Mouse (Mus musculus): ENCODE data around the gene Gm7075.
"Not testable (repeated sequence)": the region's sequence is repeated elsewhere in the genome, so short reads cannot be mapped to it uniquely, and the experiment has no call there.

The Gm7075 gene

GRCm38 (mm10) chr10:63421739-63422735 is at the start of gene Gm7075:
TSS of gene Gm7075 (minus strand) at chr10:63421789.
- peak; percentile 70 for DNase-seq

- no peak for DNase-seq
Observed at GRCm38 (mm10) chr10:63460935-63461334, 39.3 kb upstream of the Gm7075 start.

- peak; percentile 7 for DNase-seq
Observed at GRCm38 (mm10) chr10:63457292-63458128, 35.9 kb upstream of the Gm7075 start.

- peak; percentile 49 for DNase-seq
Observed at GRCm38 (mm10) chr10:63455110-63455878, 33.7 kb upstream of the Gm7075 start.

GRCm38 (mm10) chr10:63453926-63454325 is 32.3 kb upstream of the Gm7075 start:
- no peak for DNase-seq

- DNase-seq = not testable (repeated sequence)
Observed at GRCm38 (mm10) chr10:63444602-63445387, 23.2 kb upstream of the Gm7075 start.

- no peak for DNase-seq
Observed at GRCm38 (mm10) chr10:63439694-63440228, 18.2 kb upstream of the Gm7075 start.

GRCm38 (mm10) chr10:63438736-63439262 is 17.2 kb upstream of the Gm7075 start:
- no peak for DNase-seq

GRCm38 (mm10) chr10:63432887-63433286 is 11.3 kb upstream of the Gm7075 start:
- no peak for DNase-seq

GRCm38 (mm10) chr10:63432099-63432498 is 10.5 kb upstream of the Gm7075 start:
- no peak for DNase-seq

GRCm38 (mm10) chr10:63431221-63431736 is 9.7 kb upstream of the Gm7075 start:
- no peak for DNase-seq

- DNase-seq = peak; percentile 94
Observed at GRCm38 (mm10) chr10:63429785-63430305, 8.3 kb upstream of the Gm7075 start, which contains the start of gene Ctnna3. TSS of gene Ctnna3 (plus strand) at chr10:63430098.

GRCm38 (mm10) chr10:63429380-63429779 is 7.8 kb upstream of the Gm7075 start:
- peak; percentile 99 for DNase-seq

GRCm38 (mm10) chr10:63429023-63429340 is 7.4 kb upstream of the Gm7075 start:
- DNase-seq = peak; percentile 27

- peak; percentile 31 for DNase-seq
Observed at GRCm38 (mm10) chr10:63428243-63429022, 6.8 kb upstream of the Gm7075 start.

GRCm38 (mm10) chr10:63427146-63427545 is 5.6 kb upstream of the Gm7075 start:
- no peak for DNase-seq

GRCm38 (mm10) chr10:63424475-63424814 is 2.9 kb upstream of the Gm7075 start:
- peak; percentile 48 for DNase-seq

- no peak for DNase-seq
Observed at GRCm38 (mm10) chr10:63423591-63424474, 2.2 kb upstream of the Gm7075 start.

GRCm38 (mm10) chr10:63422736-63422992 is 1.1 kb upstream of the Gm7075 start:
- DNase-seq = no peak
